Mouse (Mus musculus) gastrocnemius, postnatal 10 days (tissue): ENCODE measurements around the gene Bmp6. TPM values are rescaled to one million over a fixed set of nuclear protein-coding genes. Genes with fewer than 3 reads are reported as not detected.

Experiments
- DNase-seq: peaks from one replicate; pipeline ENCODE4 v3.0.0; 2021; ENCODE audit warnings: mixed read lengths
- total RNA-seq, 2 experiments: library from RNA; stranded (reverse); gene quantifications; 2 replicates each; pipeline ENCODE4 v1.2.3; 2021

The Bmp6 gene
- total RNA-seq, 2 experiments from 2014 or later = 7.6 to 9.3 TPM

DNA sequence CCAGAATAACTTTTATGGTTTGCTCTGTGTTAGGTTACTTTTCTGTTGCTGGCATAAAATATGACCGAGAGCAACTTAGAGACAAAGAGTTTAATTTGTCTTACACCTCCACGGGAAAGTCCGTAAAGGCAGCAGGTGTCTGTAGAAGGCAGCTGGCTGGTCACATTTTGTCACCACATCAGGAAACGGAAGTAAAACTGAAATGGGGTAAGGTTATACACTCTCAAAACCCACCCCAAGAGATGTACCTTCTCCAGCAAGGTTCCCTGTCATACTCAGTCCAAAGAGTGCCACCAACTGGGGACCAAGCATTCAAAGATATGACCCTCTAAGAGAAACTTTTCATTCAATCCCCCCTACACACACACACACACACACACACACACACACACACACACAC lies 201.8 kb downstream of the Bmp6 start:
- DNase-seq = no peak

DNA sequence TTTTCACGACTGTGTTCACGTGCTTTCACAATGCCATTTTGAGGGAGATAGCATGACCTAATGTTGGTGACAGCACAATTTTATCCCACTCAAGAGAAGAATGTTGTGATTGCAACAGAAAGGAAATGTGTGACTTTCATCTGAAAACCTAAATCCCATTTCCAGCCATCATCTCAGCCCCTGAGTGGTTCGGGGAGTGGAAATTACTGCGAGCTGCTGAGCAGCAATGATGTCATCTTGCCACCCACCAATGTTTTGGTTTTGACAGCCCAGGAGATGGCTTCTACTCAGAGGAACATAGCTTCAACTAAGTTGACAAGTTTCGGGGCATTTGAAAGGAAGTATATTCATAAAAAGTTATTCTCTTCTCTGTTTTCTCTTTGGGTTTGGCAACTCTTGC lies 202.8 kb downstream of the Bmp6 start:
- no peak for DNase-seq

DNA sequence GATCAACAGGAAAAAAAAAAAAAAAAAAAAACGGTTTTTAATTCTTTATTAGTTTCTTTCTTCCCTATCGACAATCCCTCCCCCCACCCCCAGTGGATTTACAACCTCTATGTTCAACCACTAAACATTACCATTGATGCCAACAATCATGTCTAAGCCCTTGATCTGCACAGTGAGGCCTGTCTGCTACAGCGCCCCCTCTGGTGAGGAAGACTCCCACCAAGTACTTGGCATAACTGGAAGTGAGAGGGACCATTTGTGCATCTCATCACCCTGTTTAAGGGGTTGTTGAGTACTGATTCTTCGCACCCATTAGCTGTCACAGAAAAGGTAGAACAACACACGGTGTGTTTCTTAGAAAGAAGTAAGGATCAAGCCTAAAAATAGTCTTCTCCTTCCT lies 203.8 kb downstream of the Bmp6 start:
- DNase-seq = no peak

Other genes with a start within 250 kb of the Bmp6 start
- under 1 TPM; 0.19 to 0.20 TPM for gene Dsp, start 193.8 kb upstream of the Bmp6 start, total RNA-seq
- 10 to 100 TPM in 1 of 2 experiments, 1 to 10 TPM in 1; 8.1 to 11.7 TPM for gene Snrnp48, start 140.2 kb upstream of the Bmp6 start, total RNA-seq
- 10 to 100 TPM; 61.9 to 76.3 TPM for gene Txndc5, start 183.7 kb downstream of the Bmp6 start, total RNA-seq